Mouse (Mus musculus): ENCODE measurements around the gene Mtg1. TPM values are rescaled to one million over a fixed set of nuclear protein-coding genes. Genes with fewer than 3 reads are reported as not detected.

Mtg1 gene
- polyA plus RNA-seq, 1 experiment, result 13.4 TPM

DNA sequence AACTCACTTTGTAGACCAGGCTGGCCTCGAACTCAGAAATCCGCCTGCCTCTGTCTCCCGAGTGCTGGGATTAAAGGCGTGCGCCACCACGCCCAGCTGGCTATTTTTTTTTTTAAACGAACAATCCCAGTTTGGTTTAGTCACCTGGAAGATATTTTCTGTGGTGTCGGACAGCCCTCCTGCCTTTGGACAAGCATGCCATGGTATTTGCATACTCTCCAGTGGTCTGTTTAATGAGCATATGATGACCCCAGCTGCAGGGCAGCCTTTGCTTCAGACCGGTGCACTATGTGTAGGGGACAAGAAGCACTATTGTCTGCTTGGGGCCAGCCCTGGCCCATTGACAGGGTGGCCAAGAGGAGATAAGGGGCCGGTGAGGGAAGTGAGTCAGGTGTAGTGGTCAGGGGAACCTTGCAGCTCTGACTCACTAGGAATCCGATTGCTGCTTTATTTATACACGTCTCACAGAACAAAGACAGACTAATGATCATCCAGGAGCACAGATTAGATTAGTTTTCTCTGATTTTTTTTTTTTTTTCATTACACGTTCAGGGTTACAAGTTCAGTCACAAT lies 15.9 kb upstream of the Mtg1 start:
- TF ChIP-seq GATA1 (IDR thresholded peaks at IDR 0.05; ENCODE audit: low read length), result no peak

GRCm38 (mm10) chr7:140122765-140123164 lies 14.6 kb upstream of the Mtg1 start:
- no peak for TF ChIP-seq GATA1 (IDR thresholded peaks at IDR 0.05; ENCODE audit: low read length)

GRCm38 (mm10) chr7:140124382-140124781 lies 13.0 kb upstream of the Mtg1 start:
- no peak for TF ChIP-seq GATA1 (IDR thresholded peaks at IDR 0.05; ENCODE audit: low read length)

DNA sequence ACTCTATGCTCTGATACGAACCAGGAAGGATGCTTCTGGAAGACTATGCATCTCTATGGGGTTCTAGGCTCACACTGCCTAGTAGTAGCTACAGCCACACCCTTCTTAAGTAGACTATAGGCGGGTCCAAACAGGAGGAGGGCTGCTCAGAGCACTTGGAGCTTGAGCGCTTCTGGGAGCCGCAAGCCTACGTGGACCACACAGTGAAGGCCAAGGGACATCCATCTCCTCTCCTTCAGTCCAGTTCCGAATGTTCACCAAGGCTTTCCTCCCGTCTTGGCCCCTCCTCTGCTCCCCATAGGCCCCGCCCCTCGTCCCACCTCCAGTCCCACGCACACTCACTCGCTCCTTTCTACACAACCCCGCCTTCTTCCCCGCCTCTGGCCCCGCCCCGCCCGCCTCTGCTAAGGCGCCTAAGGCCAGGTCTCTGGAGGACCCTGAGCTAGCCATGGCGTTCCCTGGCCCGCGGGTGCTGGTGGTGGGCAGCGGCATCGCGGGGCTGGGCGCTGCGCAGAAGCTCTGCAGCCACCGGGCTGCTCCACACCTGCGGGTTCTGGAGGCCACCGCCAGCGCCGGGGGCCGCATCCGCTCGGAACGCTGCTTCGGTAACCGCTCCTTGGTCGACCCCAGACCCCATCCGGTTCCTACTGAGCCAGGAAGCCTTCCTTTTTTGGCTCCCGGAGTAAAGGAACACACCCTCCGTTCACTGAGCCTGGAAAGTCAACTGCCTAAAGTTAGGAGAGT lies 11.9 kb upstream of the Mtg1 start:
- TF ChIP-seq GATA1 (IDR thresholded peaks at IDR 0.05; ENCODE audit: low read length), result no peak

DNA sequence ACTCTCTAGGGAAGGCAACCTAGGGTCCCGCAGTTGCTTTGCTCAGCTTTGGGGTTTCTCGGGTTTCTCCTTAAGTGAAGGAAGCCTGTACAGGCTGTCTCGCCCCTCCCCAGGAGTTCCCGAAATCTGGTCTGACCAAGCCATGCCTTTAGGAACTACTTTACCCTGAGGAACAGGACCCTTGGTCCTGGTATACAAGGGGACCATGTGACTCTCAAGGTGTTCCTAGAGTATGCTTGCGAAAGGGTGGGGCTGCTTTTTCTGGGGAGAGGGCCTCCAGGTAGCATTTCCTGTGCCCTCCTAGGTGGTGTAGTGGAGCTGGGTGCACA lies 11.4 kb upstream of the Mtg1 start:
- no peak for TF ChIP-seq GATA1 (IDR thresholded peaks at IDR 0.05; ENCODE audit: low read length)

DNA sequence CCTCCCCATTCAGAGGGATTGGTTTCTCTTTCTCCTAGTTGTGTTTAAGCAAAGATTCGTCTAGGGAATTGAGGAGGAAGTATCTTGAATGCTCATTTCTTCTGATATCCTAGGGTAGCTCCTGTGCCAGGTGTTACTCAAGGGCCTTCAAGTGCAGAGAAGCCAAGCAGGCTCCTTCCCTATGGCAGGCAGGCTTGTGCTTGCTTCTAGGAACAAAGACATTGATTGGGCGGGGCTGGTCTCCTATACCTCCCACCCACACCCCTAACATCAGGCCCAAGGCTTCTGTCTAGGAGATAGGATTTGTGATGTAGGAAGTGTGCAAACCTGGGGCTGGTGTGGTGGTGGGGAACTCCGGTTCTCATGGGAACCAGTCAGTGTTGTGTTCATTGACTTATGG lies 10.4 kb upstream of the Mtg1 start:
- no peak for TF ChIP-seq GATA1 (IDR thresholded peaks at IDR 0.05; ENCODE audit: low read length)

DNA sequence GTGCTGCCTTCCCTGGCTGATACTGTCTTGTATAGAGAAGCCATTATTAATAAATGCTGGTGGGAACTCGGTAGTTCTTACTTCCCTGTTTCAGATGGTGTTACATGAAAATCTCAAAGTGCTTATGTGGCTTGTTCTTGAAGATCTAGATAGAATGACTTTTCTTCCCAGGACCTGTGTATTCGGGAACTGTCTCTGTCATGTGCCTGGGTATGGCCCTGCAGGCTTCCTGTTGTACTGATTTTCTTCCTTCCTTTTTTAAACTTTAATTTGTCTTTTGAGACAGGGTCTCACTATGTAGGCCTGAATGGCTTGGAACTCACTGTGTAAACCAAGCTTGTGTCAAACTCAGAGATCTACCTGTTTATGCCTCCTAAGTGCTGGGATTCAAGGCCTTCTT lies 9.5 kb upstream of the Mtg1 start:
- TF ChIP-seq GATA1 (IDR thresholded peaks at IDR 0.05; ENCODE audit: low read length), result no peak

GRCm38 (mm10) chr7:140134033-140134432 lies 3.3 kb upstream of the Mtg1 start:
- peak; percentile 33 for TF ChIP-seq GATA1 (IDR thresholded peaks at IDR 0.05; ENCODE audit: low read length)

DNA sequence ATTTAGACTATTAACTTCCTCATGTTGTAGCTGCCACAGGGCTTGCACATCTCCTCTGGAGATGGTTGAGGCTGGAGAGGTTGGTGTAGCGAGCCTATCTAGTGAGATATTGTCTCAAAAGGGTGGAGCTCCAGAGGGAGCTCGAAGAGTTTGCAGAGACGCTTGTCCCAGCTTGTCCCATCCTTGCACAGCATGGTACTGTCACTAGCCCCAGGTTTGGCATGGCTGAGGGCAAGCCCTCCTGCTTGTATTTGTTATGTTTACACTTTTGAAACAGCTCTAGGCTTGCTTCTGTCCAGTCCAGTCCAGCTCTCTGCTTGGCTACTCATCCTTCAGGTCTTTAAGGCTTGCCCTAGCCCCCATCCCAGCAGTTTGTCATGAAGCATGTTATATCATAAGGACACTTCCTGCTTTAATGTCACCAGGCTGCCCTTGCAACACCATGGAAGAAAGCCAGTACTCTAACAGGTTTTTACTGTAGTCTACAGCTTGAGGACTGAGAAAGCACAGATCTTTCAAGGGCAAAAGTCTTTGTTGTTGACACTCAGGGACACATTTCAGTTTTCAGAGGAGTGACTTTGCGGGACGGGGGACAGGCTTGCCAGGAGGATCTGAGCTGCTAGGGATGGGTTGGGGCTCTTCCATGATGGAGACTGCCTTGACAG lies 2.1 kb upstream of the Mtg1 start:
- TF ChIP-seq GATA1 (IDR thresholded peaks at IDR 0.05; ENCODE audit: low read length), result no peak

- no peak for TF ChIP-seq GATA1 (IDR thresholded peaks at IDR 0.05; ENCODE audit: low read length)
Observed at GRCm38 (mm10) chr7:140138021-140138310, 602 bp downstream of the Mtg1 start.

DNA sequence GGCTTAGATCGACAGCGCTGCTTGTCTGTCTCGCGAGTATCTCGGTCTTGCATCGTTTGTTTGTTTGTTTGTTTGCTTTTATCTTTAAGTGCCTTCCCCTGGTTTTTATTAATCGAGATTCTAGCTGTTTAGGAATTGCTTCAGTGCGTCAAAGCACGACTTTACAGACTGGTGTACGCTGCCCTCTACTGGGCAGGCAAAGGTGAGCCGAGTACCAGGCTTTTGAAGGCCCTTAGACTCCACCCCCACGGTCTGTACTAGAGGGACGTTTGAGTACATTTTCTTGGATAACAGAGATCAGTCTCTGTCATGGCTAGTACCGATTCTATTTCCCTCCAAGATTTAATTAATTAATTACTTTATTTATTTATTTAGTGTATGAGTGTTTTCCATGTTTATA lies 4.0 kb downstream of the Mtg1 start:
- no peak for TF ChIP-seq GATA1 (IDR thresholded peaks at IDR 0.05; ENCODE audit: low read length)

DNA sequence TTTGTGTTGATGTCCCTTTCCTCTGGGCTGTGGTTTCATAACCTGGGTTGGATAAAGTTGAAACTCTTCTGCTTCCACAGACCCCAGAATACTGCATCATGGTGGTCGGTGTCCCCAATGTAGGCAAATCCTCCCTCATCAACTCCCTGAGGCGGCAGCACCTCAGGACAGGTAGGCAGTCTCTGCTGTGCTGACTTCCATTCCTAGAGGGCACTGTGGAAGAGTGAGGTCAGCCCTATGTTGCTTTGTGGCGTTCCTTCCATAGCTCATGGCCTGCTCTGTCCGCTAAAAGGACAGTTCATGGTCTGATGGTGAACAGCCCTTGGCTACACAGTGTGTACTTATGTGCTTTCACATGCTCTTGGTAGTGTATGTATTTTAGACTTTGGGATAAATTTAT lies 7.2 kb downstream of the Mtg1 start:
- TF ChIP-seq GATA1 (IDR thresholded peaks at IDR 0.05; ENCODE audit: low read length), result no peak

DNA sequence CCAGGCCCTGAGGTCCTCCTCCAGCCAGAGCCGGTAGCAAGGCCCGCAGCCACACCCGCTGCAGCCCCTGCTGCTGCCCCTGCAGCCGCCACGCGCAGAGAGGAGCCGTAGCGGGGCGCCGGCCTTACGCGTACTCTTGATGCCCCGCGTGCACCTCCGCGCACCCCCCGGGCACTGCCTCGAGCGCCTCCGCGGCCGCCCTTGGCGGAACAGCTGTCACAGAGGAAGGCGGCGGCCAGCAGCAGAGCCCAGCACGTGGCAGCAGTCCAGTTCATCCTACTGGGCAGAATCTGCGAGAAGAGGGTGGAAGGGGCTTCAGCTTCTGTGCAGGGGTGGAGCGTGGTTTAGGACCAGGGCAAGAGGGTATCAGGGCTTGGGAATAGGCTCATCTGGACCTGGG lies 16.0 kb downstream of the Mtg1 start:
- no peak for TF ChIP-seq GATA1 (IDR thresholded peaks at IDR 0.05; ENCODE audit: low read length)

DNA sequence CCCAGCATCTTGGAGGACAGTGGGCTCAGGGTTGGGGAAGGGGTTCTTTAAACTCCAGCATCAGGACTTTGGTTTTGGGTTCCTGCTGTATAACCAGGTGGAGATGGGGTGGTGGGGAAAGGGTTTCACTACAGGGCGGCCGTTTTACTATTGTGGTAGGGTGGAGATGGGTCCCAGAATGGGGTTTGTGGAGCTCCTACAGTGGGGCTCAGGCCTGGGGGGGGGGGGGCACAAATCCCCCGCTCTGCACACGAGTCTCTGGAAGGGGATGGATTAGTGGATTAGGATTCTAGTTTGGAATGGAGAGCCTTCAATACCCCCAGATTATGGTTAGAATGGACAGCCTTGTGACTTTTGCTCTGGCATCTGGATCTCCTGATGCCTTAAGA lies 16.5 kb downstream of the Mtg1 start:
- no peak for TF ChIP-seq GATA1 (IDR thresholded peaks at IDR 0.05; ENCODE audit: low read length)

- TF ChIP-seq GATA1 (IDR thresholded peaks at IDR 0.05; ENCODE audit: low read length), result no peak
Observed at GRCm38 (mm10) chr7:140154218-140154927, 17.0 kb downstream of the Mtg1 start, which contains the start of gene Sprn. Gene Sprn (minus strand): TSS chr7:140154877.

- TF ChIP-seq GATA1 (IDR thresholded peaks at IDR 0.05; ENCODE audit: low read length), result no peak
Observed at GRCm38 (mm10) chr7:140160363-140160762, 23.0 kb downstream of the Mtg1 start.

GRCm38 (mm10) chr7:140164664-140165063 lies 27.3 kb downstream of the Mtg1 start, which contains the start of gene Olfr522:
Gene Olfr522 (minus strand): TSS chr7:140164764.
- no peak for TF ChIP-seq GATA1 (IDR thresholded peaks at IDR 0.05; ENCODE audit: low read length)

Measured in G1E-ER4 (cell line).